Mouse (Mus musculus): ENCODE measurements around the gene Zfp618. TPM values are rescaled to one million over a fixed set of nuclear protein-coding genes. Genes with fewer than 3 reads are reported as not detected.

Zfp618 gene
- polyA plus RNA-seq (2015; fragmentation: Nextera tagmentation; extraction: Ambion mirVana): 26.6 and 27.6 TPM in 2 replicates

DNA sequence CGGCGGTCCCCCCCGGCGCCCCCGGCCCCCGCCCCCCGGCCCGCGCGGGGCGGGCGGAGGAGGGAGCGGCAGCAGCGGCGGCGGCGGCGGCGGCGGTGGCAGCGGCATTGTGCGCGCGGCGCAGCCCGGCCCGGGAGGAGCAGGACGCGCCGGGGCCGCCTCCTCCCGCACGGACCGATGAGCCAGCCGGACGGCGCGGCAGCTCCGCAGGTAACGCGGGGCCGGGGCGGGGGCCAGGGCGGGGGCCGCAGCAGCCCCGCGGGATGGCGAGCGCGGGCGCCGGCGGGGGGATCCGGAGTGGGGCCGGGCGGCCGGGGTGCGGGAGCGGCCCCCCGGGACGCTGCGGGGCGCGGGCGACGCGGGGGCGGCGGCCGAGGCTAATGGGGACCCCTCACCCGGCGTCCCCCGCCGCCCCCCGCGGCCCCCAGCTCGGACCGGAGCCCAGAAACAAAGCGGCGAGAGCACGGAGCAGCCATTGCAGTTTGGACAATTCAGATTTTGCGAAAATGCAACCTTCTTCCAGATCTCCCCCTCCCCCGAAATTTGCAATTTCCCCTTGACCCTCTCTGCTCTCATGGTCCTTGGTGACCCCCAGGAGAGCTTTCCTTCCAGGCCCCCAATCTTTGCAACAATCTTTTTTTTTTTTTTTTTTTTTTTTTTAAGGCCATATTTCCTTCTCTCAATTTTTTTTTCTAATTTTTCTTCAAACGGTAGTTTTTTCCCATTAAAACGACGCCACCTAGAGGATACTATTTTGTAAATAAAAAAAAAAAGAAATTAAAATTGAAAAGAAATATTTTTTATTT is at the start of gene Zfp618:
TSS of gene Zfp618 (plus strand) at position 77 of the 806 bp plus-strand sequence.
- Histone ChIP-seq H3K27ac (peak within 1 kb of the TSS; percentile 98), H3K36me3 (ENCODE audit: insufficient read depth, low read length) (no peaks in the 10 kb centered on the region), H3K4me3 (replicated peaks; ENCODE audit: low read depth, low read length) (peak within 1 kb of the TSS; percentile 91), H3K27me3 (ENCODE audit: insufficient read depth, low read length) (no peaks in the 10 kb centered on the region), H3K4me2 (ENCODE audit: low read length) (peak within 1 kb of the TSS; percentile 80), H3K9me3 (replicated peaks; ENCODE audit: low read length) (no peaks in the 10 kb centered on the region), H3K9ac (ENCODE audit: low read depth, low read length) (peak within 1 kb of the TSS; percentile 100), H3K4me1 (replicated peaks; ENCODE audit: insufficient read depth, low read length) (peaks cover 5% of the 10 kb centered on the region; the same call in 1 of the 2 replicates)
- WGBS: 1% methylated on average over 29 of the region's 86 CpGs
- ATAC-seq (replicated peaks; ENCODE audit: low FRiP score, low read depth) (peak; percentile 80), DNase-seq (ENCODE audit: low spot score) (peak; percentile 80)
- TF ChIP-seq CTCF (IDR thresholded peaks at IDR 0.05; ENCODE audit: low read depth): peak; percentile 53

DNA sequence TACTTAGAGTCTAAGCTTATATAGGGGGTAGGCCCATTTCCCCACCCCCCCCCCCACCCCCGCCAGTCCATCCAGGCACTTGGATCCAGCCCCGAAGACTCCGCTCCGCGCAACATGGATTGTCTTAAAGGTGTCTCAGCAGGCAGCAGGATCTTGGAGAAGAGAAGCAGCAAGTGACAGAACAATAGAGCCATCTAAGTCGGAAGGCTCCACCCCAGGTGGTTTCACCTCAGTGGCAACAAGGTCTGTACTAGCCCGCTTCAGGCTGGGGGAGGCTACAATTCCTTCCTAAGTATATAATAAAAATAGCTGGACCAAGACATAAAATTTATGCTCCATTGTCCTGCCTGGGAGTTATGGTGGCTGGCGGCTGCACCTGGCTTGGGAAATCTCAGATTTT is 48.3 kb upstream of the Zfp618 start:
- no peak overlapping the region for H3K4me2 ChIP-seq (ENCODE audit: low read length)
- no peak overlapping the region for H3K27ac ChIP-seq
- H3K9me3 ChIP-seq (replicated peaks; ENCODE audit: low read length): no peaks in the 10 kb centered on the region
- H3K36me3 ChIP-seq (ENCODE audit: insufficient read depth, low read length): no peaks in the 10 kb centered on the region
- no peak overlapping the region for H3K4me3 ChIP-seq (replicated peaks; ENCODE audit: low read depth, low read length)
- DNase-seq (ENCODE audit: low spot score): no peak
- WGBS: 91% methylated on average over 8 of the region's 8 CpGs
- H3K9ac ChIP-seq (ENCODE audit: low read depth, low read length): no peak overlapping the region
- no peaks in the 10 kb centered on the region for H3K4me1 ChIP-seq (replicated peaks; ENCODE audit: insufficient read depth, low read length)
- H3K27me3 ChIP-seq (ENCODE audit: insufficient read depth, low read length): no peaks in the 10 kb centered on the region
- TF ChIP-seq CTCF (IDR thresholded peaks at IDR 0.05; ENCODE audit: low read depth): no peak
- ATAC-seq (replicated peaks; ENCODE audit: low FRiP score, low read depth): no peak

DNA sequence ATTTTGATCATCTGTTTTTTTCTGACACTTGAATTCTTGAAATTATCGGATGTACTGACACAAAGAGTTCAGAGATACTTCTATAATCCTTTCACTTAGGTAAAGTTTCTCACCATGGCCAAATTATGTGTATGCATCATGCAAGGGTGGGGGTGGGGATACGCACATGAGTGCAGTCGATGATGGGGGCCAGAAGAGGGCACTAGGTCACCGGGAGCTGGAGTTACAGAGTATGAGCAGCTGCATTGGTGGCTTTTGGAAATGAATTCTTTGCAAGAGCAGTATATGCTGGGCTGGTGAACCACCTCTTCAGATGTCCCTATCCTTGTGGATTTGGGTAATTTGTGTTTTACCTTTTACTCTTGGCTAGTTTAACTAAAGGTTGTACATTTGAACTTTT is 31.6 kb upstream of the Zfp618 start:
- Histone ChIP-seq H3K9ac (ENCODE audit: low read depth, low read length) (no peak overlapping the region), H3K4me3 (replicated peaks; ENCODE audit: low read depth, low read length) (no peak overlapping the region), H3K27me3 (ENCODE audit: insufficient read depth, low read length) (no peaks in the 10 kb centered on the region), H3K4me1 (replicated peaks; ENCODE audit: insufficient read depth, low read length) (no peaks in the 10 kb centered on the region), H3K36me3 (ENCODE audit: insufficient read depth, low read length) (no peaks in the 10 kb centered on the region), H3K4me2 (ENCODE audit: low read length) (no peak overlapping the region), H3K9me3 (replicated peaks; ENCODE audit: low read length) (no peaks in the 10 kb centered on the region), H3K27ac (no peak overlapping the region)
- DNase-seq (ENCODE audit: low spot score) (no peak), ATAC-seq (replicated peaks; ENCODE audit: low FRiP score, low read depth) (no peak)
- TF ChIP-seq CTCF (IDR thresholded peaks at IDR 0.05; ENCODE audit: low read depth): peak; percentile 38; the same call in 1 of the 2 replicates
- WGBS: 82% methylated on average over 4 of the region's 4 CpGs

DNA sequence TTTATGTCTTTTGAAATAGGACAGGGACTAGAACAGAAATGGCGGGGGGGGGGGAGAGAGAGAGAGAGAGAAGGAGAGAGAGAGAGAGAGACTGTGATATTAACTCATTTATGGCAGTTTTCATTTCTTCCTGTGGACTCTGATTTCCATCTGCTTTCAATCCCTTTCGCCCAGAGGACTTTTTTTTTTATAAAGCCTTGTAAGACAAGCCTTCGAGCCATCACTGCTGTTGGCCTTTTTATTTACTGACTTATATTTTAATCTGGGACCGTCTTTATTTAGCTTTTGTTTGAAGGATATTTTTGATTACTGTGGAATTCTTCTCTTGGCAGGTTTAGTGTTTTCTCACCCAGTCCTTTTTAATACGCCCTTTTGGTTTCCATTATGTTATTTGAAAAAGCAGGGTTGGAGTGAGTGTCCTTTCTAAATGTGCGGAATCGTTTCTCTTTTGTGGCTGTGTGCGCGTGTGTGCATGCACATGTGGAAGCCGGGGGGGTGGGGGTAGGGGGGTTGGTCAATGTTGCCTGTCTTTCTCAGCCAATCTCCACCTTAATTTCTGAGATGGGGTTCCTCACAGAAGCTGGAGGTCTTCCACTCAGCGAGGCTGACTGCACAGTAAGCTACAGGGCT is 29.7 kb upstream of the Zfp618 start:
- WGBS: 70% methylated on average over 11 of the region's 11 CpGs
- no peaks in the 10 kb centered on the region for H3K36me3 ChIP-seq (ENCODE audit: insufficient read depth, low read length)

DNA sequence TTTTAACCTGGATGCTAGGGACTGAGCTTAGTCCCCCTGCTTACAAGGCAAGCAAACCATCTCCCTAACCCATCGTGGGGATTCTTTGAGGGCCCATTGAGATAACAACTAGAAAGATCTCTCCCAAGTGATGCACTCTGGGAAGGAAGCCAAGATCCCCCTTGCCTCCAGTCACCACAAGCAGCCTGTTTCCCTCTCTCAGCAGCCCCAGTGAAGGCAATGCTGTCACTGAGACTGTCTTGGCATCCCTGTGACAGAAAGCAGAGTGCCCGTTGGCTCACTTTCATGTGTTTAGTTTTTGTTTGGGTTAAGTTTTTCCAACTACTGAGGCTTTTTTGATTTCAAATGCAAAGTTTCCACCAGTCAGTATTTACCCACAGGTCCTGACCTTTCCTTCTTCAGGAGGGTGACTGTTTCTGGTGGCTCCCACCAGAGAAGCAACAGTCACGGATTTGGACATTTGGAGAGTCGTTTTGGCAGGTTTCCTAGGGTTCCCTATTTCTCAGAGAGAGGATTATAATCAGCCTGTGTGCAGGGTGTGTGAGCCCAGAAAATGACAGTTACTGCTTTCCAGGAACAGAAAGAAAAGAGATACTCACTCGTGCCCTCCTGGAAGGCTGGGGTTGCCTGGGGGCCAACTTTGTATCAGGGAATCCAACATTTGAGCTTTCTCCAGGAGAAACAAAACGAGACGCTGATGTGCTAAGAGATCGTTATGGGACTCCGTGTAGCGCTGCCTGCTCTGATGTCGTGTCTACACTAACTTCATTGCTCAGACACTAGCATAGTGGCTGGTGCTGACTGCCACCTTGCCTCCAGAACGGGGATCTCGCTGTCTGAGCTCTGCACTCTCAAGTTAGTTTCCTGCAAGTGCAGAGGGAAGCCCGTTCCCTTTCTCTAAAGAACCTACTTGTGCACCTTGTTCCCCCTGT is 23.1 kb upstream of the Zfp618 start:
- no peak for TF ChIP-seq CTCF (IDR thresholded peaks at IDR 0.05; ENCODE audit: low read depth)
- no peak for ATAC-seq (replicated peaks; ENCODE audit: low FRiP score, low read depth)
- Histone ChIP-seq H3K4me1 (replicated peaks; ENCODE audit: insufficient read depth, low read length) (no peaks in the 10 kb centered on the region), H3K9ac (ENCODE audit: low read depth, low read length) (no peak overlapping the region), H3K27ac (no peak overlapping the region), H3K9me3 (replicated peaks; ENCODE audit: low read length) (no peaks in the 10 kb centered on the region), H3K27me3 (ENCODE audit: insufficient read depth, low read length) (no peaks in the 10 kb centered on the region), H3K4me2 (ENCODE audit: low read length) (no peak overlapping the region), H3K36me3 (ENCODE audit: insufficient read depth, low read length) (no peaks in the 10 kb centered on the region), H3K4me3 (replicated peaks; ENCODE audit: low read depth, low read length) (no peak overlapping the region)
- 59% methylated on average over 14 of the region's 14 CpGs for WGBS
- no peak for DNase-seq (ENCODE audit: low spot score)

More for the DNA sequence above, 29.7 kb upstream of the Zfp618 start:
- TF ChIP-seq CTCF (IDR thresholded peaks at IDR 0.05; ENCODE audit: low read depth): no peak
- DNase-seq (ENCODE audit: low spot score): peak; percentile 61
- no peaks in the 10 kb centered on the region for H3K4me1 ChIP-seq (replicated peaks; ENCODE audit: insufficient read depth, low read length)
- no peak overlapping the region for H3K4me2 ChIP-seq (ENCODE audit: low read length)
- H3K9me3 ChIP-seq (replicated peaks; ENCODE audit: low read length): no peaks in the 10 kb centered on the region
- H3K4me3 ChIP-seq (replicated peaks; ENCODE audit: low read depth, low read length): no peak overlapping the region
- no peak overlapping the region for H3K27ac ChIP-seq
- no peak for ATAC-seq (replicated peaks; ENCODE audit: low FRiP score, low read depth)
- H3K9ac ChIP-seq (ENCODE audit: low read depth, low read length): no peak overlapping the region
- no peaks in the 10 kb centered on the region for H3K27me3 ChIP-seq (ENCODE audit: insufficient read depth, low read length)

All from kidney, postnatal 0 days (tissue).